Mouse (Mus musculus) midbrain, embryonic 15.5 days (tissue): Measurements from ENCODE around the gene Metrn. TPM values are rescaled to one million over a fixed set of nuclear protein-coding genes. Genes with fewer than 3 reads are reported as not detected.
A peak's percentile ranks its signal among the peaks of the same experiment; 100 is the strongest.

Experiments
- ATAC-seq: fragments of 200-750 bp; cut with Nextera tagmentation; replicated peaks from 2 replicates; pipeline ENCODE4 v1.8.0; 2017; ENCODE audit warnings: moderate TSS enrichment
- H3K27ac ChIP-seq: fragments of 300-500 bp; sonication (generic); 2 replicates; pipeline ENCODE4 v1.5.1; 2015; ENCODE audit warnings: mild to moderate bottlenecking, inconsistent platforms
- H3K27me3 ChIP-seq: fragments of 300-500 bp; sonication (generic); replicated peaks from 2 replicates; pipeline ENCODE4 v1.6.1; 2015; ENCODE audit warnings: inconsistent platforms
- H3K36me3 ChIP-seq: fragments of 300-500 bp; sonication (generic); replicated peaks from 2 replicates; pipeline ENCODE4 v1.6.1; 2015; ENCODE audit warnings: inconsistent platforms
- H3K4me1 ChIP-seq: fragments of 300-500 bp; sonication (generic); 2 replicates; pipeline ENCODE4 v1.6.1; 2015; ENCODE audit warnings: inconsistent platforms
- H3K4me2 ChIP-seq: fragments of 300-500 bp; sonication (generic); 2 replicates; pipeline ENCODE4 v1.6.1; 2015; ENCODE audit warnings: inconsistent platforms, mild to moderate bottlenecking, moderate library complexity
- H3K4me3 ChIP-seq: fragments of 300-500 bp; sonication (generic); 2 replicates; pipeline ENCODE4 v1.5.1; 2015; ENCODE audit warnings: mild to moderate bottlenecking, inconsistent platforms
- H3K9ac ChIP-seq: fragments of 300-500 bp; sonication (generic); 2 replicates; pipeline ENCODE4 v1.6.1; 2015; ENCODE audit warnings: mild to moderate bottlenecking, inconsistent platforms
- H3K9me3 ChIP-seq: fragments of 300-500 bp; sonication (generic); 2 replicates; pipeline ENCODE4 v1.6.1; 2016; ENCODE audit warnings: inconsistent platforms
- WGBS: fragments of 180-500 bp; shearing (Covaris S2); methylation state at CpG from one replicate; pipeline ENCODE4 v1.1.7; 2015; ENCODE audit warnings: mixed read lengths; 5-methylcytosine and 5-hydroxymethylcytosine counted together
- polyA plus RNA-seq: library from polyadenylated mRNA; unstranded; fragments of >200 nt; fragmentation: Nextera tagmentation; extraction: Ambion mirVana; gene quantifications from 2 replicates; pipeline ENCODE4 v1.2.1, GENCODE M21; 2015

Gene Metrn
- 32.6 and 36.3 TPM in 2 replicates for polyA plus RNA-seq

DNA sequence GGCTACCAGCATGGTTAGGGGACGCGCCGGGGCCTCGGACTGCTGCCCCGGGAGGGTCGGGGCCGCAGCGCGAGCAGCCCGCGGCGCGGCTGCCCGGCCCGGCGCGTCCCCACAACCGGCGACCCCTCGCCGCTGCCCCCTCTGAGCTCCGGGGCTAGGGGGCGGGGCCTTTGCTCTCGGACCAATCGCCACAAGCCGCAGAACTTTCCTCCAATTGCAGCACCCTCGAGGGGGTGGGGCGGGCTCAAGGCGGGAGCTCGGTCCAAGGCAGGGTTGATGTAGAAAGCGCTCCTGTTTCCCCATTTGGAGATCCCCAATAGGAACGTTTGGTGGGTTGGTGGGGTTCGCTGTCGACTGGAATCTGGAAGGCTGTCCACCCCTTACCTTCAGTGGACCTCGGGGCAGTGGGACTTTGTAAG, at the start of gene Metrn:
TSS of gene Metrn (minus strand) at position 186 of the 419 bp plus-strand sequence.
- H3K36me3 ChIP-seq = no peaks in the 10 kb centered on the region
- peak within 1 kb of the TSS; percentile 59 for H3K27ac ChIP-seq
- H3K4me1 ChIP-seq = peaks cover 48% of the 10 kb centered on the region
- H3K4me2 ChIP-seq = peak within 1 kb of the TSS; percentile 92
- ATAC-seq = peak; percentile 44; the same call in 1 of the 2 replicates
- H3K4me3 ChIP-seq = peak within 1 kb of the TSS; percentile 57
- WGBS = 0% methylated on average over 35 of the region's 35 CpGs
- H3K9me3 ChIP-seq = no peaks in the 10 kb centered on the region
- peak within 1 kb of the TSS; percentile 48 for H3K9ac ChIP-seq
- no peaks in the 10 kb centered on the region; the same call in 1 of the 2 replicates for H3K27me3 ChIP-seq

- Histone ChIP-seq H3K9me3 (no peaks in the 10 kb centered on the region), H3K4me3 (peak within 1 kb of the TSS; percentile 87), H3K4me2 (peak within 1 kb of the TSS; percentile 90), H3K27me3 (no peaks in the 10 kb centered on the region), H3K4me1 (peaks cover 18% of the 10 kb centered on the region), H3K9ac (peak within 1 kb of the TSS; percentile 80), H3K27ac (peak within 1 kb of the TSS; percentile 74), H3K36me3 (peaks cover 26% of the 10 kb centered on the region)
- ATAC-seq = peak; percentile 94
- WGBS = 2% methylated on average over 21 of the region's 21 CpGs
These were observed 47.5 kb upstream of the Metrn start, which contains the start of gene Rhot2 for GRCm38 (mm10) chr17:25844396-25844901. Gene Rhot2, minus strand, starts transcription at chr17:25844851.

GRCm38 (mm10) chr17:25843636-25844395, 46.9 kb upstream of the Metrn start:
- Histone ChIP-seq H3K4me3 (peak overlapping the region; percentile 87), H3K9ac (peak overlapping the region; percentile 80), H3K4me2 (peak overlapping the region; percentile 90), H3K36me3 (peaks cover 29% of the 10 kb centered on the region), H3K9me3 (no peaks in the 10 kb centered on the region), H3K27me3 (no peaks in the 10 kb centered on the region), H3K4me1 (peaks cover 18% of the 10 kb centered on the region), H3K27ac (peak overlapping the region; percentile 74)
- ATAC-seq = peak; percentile 27
- WGBS = 4% methylated on average over 38 of the region's 38 CpGs

GRCm38 (mm10) chr17:25843122-25843521, 46.2 kb upstream of the Metrn start:
- H3K36me3 ChIP-seq = peaks cover 29% of the 10 kb centered on the region
- 89% methylated on average over 4 of the region's 4 CpGs for WGBS

GRCm38 (mm10) chr17:25842509-25842908, 45.6 kb upstream of the Metrn start:
- Histone ChIP-seq H3K27ac (no peak overlapping the region), H3K4me2 (no peak overlapping the region), H3K4me3 (no peak overlapping the region), H3K4me1 (peaks cover 26% of the 10 kb centered on the region), H3K27me3 (no peaks in the 10 kb centered on the region), H3K9ac (no peak overlapping the region), H3K9me3 (no peaks in the 10 kb centered on the region), H3K36me3 (peaks cover 29% of the 10 kb centered on the region)
- WGBS = 78% methylated on average over 3 of the region's 3 CpGs
- ATAC-seq = no peak

More at GRCm38 (mm10) chr17:25843122-25843521, 46.2 kb upstream of the Metrn start:
- H3K9ac ChIP-seq = peak overlapping the region; percentile 23; the same call in 1 of the 2 replicates
- peak overlapping the region; percentile 87 for H3K4me3 ChIP-seq
- no peak for ATAC-seq
- no peak overlapping the region for H3K27ac ChIP-seq
- H3K9me3 ChIP-seq = no peaks in the 10 kb centered on the region
- peak overlapping the region; percentile 90 for H3K4me2 ChIP-seq
- H3K4me1 ChIP-seq = peaks cover 20% of the 10 kb centered on the region
- no peaks in the 10 kb centered on the region for H3K27me3 ChIP-seq

DNA sequence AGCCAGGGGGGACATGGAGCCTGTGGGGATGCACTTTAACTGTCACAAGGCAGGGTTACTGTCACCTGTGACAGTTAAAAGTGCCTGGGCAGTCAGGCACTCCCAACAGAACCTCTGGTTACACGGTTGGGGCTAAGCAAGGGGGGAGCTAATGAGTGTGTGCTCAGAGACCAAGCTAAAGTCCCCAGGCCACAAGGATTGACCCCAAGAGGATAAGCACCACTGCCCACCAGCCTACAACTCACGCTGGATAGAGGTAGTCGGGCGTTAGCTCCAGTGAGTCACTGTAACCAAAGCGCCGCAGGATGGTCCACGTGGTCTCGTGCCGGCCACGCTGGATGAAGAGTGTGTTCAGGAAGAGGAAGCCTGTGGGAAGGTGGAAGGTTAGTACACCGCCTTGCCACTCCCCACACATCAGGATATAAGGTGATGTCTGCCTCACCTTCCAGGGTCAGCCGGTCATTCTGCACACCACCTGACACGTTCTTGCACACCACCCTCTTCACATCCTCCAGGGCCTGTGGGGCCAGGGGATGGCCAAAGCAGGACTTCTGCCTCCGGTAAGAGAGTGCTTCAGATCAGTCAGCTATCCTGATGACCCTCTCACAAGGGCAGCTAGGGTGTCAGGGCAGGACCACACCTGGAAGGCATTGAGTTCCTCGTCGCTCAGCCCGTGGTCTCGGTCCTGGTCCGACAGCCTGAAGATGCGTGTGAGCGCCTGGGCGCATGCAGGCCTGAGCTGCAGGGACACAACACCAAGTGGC, 44.4 kb upstream of the Metrn start, which contains the start of gene Gm20683:
TSS of gene Gm20683 (minus strand) at position 647 of the 764 bp plus-strand sequence.
- H3K9ac ChIP-seq = no peak within 1 kb of the TSS
- WGBS = 96% methylated on average over 22 of the region's 22 CpGs
- H3K27me3 ChIP-seq = no peaks in the 10 kb centered on the region
- peaks cover 38% of the 10 kb centered on the region for H3K4me1 ChIP-seq
- H3K27ac ChIP-seq = no peak within 1 kb of the TSS
- no peak within 1 kb of the TSS for H3K4me3 ChIP-seq
- peaks cover 29% of the 10 kb centered on the region for H3K36me3 ChIP-seq
- no peak within 1 kb of the TSS for H3K4me2 ChIP-seq
- ATAC-seq = no peak
- no peaks in the 10 kb centered on the region for H3K9me3 ChIP-seq

DNA sequence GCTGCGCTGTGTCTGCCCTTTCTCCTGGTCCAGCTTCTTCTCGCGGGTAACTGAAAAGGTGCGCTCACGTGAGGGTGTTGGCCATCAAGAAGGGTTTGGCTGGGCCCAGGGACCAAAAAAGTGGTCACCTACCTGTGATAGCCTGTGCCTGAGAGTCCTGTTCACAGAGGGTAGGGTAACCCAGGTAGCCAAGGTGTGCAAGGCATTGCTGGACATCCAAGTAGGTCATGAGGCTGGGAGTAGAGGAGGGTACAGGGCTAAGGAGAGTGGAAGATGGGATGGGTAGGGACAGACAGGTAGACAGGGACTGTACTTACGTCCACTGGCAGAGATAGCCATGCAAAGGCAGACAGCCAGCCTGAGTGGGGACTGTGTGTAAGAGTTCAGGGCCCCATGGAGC, 43.6 kb upstream of the Metrn start:
- no peak overlapping the region for H3K4me2 ChIP-seq
- no peak overlapping the region for H3K4me3 ChIP-seq
- no peak for ATAC-seq
- no peaks in the 10 kb centered on the region for H3K27me3 ChIP-seq
- peaks cover 46% of the 10 kb centered on the region for H3K4me1 ChIP-seq
- peaks cover 29% of the 10 kb centered on the region for H3K36me3 ChIP-seq
- no peaks in the 10 kb centered on the region for H3K9me3 ChIP-seq
- no peak overlapping the region for H3K27ac ChIP-seq
- H3K9ac ChIP-seq = no peak overlapping the region
- WGBS = 96% methylated on average over 6 of the region's 6 CpGs

- H3K36me3 ChIP-seq = peaks cover 29% of the 10 kb centered on the region
- WGBS = 88% methylated on average over 14 of the region's 14 CpGs
- H3K27ac ChIP-seq = no peak overlapping the region
- H3K27me3 ChIP-seq = no peaks in the 10 kb centered on the region
- no peak overlapping the region for H3K9ac ChIP-seq
- ATAC-seq = no peak
- no peak overlapping the region for H3K4me2 ChIP-seq
- peaks cover 50% of the 10 kb centered on the region for H3K4me1 ChIP-seq
- H3K9me3 ChIP-seq = no peaks in the 10 kb centered on the region
- H3K4me3 ChIP-seq = no peak overlapping the region
These were observed 42.7 kb upstream of the Metrn start for GRCm38 (mm10) chr17:25839455-25840235.

DNA sequence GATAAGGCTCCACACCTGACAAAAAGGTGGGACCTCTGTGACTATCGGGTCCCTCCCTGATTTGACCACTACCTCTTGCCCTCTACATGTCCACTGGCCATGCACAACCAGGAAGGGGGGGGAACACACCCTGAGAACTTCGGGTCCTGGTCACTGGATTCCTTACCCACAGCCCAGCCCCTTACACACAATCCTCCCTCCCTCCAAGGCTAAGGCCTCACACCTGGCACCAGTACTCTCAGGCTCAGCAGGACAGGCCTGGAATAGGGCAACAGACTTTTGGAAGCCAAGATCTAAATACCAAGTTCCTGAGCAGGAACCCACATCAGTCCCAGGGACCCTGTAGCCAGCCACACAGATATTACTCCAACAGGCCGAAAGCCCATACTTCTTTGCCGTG, 42.0 kb upstream of the Metrn start:
- Histone ChIP-seq H3K4me3 (no peak overlapping the region), H3K9ac (no peak overlapping the region), H3K4me1 (peaks cover 55% of the 10 kb centered on the region), H3K27me3 (no peaks in the 10 kb centered on the region), H3K36me3 (peaks cover 29% of the 10 kb centered on the region), H3K27ac (no peak overlapping the region), H3K9me3 (no peaks in the 10 kb centered on the region), H3K4me2 (no peak overlapping the region)
- no peak for ATAC-seq
- WGBS = 93% methylated on average over 4 of the region's 4 CpGs

GRCm38 (mm10) chr17:25837533-25837932, 40.6 kb upstream of the Metrn start:
- H3K9ac ChIP-seq = peak overlapping the region; percentile 70
- WGBS = 12% methylated on average over 3 of the region's 3 CpGs
- no peak for ATAC-seq
- no peak overlapping the region; the same call in 1 of the 2 replicates for H3K4me3 ChIP-seq
- H3K36me3 ChIP-seq = peaks cover 29% of the 10 kb centered on the region
- H3K4me2 ChIP-seq = peak overlapping the region; percentile 80
- no peaks in the 10 kb centered on the region for H3K27me3 ChIP-seq
- H3K27ac ChIP-seq = peak overlapping the region; percentile 82
- H3K4me1 ChIP-seq = peaks cover 49% of the 10 kb centered on the region
- H3K9me3 ChIP-seq = no peaks in the 10 kb centered on the region

GRCm38 (mm10) chr17:25837076-25837410, 40.1 kb upstream of the Metrn start, which contains the start of gene Rhbdl1:
Gene Rhbdl1, minus strand, starts transcription at chr17:25837295.
- Histone ChIP-seq H3K4me1 (peaks cover 51% of the 10 kb centered on the region), H3K4me3 (peak within 1 kb of the TSS; percentile 48), H3K27ac (peak within 1 kb of the TSS; percentile 82), H3K9ac (peak within 1 kb of the TSS; percentile 70), H3K9me3 (no peaks in the 10 kb centered on the region), H3K27me3 (no peaks in the 10 kb centered on the region), H3K36me3 (peaks cover 27% of the 10 kb centered on the region), H3K4me2 (peak within 1 kb of the TSS; percentile 80)
- WGBS = under 1% methylated on average over 29 of the region's 29 CpGs
- peak; percentile 32 for ATAC-seq
